Mouse (Mus musculus) forebrain, embryonic 12.5 days (tissue): Measurements from ENCODE around the gene Fignl2. TPM values are rescaled to one million over a fixed set of nuclear protein-coding genes. Genes with fewer than 3 reads are reported as not detected.
"Not testable (repeated sequence)": the region's sequence is repeated elsewhere in the genome, so short reads cannot be mapped to it uniquely, and the experiment has no call there.

Experiments
- ATAC-seq: fragments of 200-750 bp; cut with Nextera tagmentation; 2 replicates; pipeline ENCODE4 v1.8.0; 2017; ENCODE audit warnings: moderate TSS enrichment; ENCODE audit not compliant: low FRiP score
- H3K27ac ChIP-seq: fragments of 300-500 bp; sonication (generic); 2 replicates; pipeline ENCODE4 v1.5.1; 2016; ENCODE audit warnings: mild to moderate bottlenecking
- H3K27me3 ChIP-seq: fragments of 300-500 bp; sonication (generic); 2 replicates; pipeline ENCODE4 v1.6.1; 2016; ENCODE audit warnings: mild to moderate bottlenecking
- H3K36me3 ChIP-seq: fragments of 300-500 bp; sonication (generic); replicated peaks from 2 replicates; pipeline ENCODE4 v1.6.1; 2016; ENCODE audit warnings: mild to moderate bottlenecking
- H3K4me1 ChIP-seq: fragments of 300-500 bp; sonication (generic); 2 replicates; pipeline ENCODE4 v1.6.1; 2016
- H3K4me2 ChIP-seq: fragments of 300-500 bp; sonication (generic); 2 replicates; pipeline ENCODE4 v1.6.1; 2016; ENCODE audit warnings: mild to moderate bottlenecking, moderate library complexity
- H3K4me3 ChIP-seq: fragments of 300-500 bp; sonication (generic); replicated peaks from 2 replicates; pipeline ENCODE4 v1.5.1; 2016; ENCODE audit warnings: mild to moderate bottlenecking
- H3K9ac ChIP-seq: fragments of 300-500 bp; sonication (generic); 2 replicates; pipeline ENCODE4 v1.6.1; 2016; ENCODE audit warnings: mild to moderate bottlenecking
- H3K9me3 ChIP-seq: fragments of 300-500 bp; sonication (generic); 2 replicates; pipeline ENCODE4 v1.6.1; 2016
- WGBS: fragments of 180-500 bp; shearing (Covaris S2); methylation state at CpG from one replicate; pipeline ENCODE4 v1.1.7; 2016; 5-methylcytosine and 5-hydroxymethylcytosine counted together
- polyA plus RNA-seq: library from polyadenylated mRNA; unstranded; fragments of >200 nt; fragmentation: Nextera tagmentation; extraction: Ambion mirVana; gene quantifications from 2 replicates; pipeline ENCODE4 v1.2.1, GENCODE M21; 2016

Fignl2 gene
- 0.21 and 0.22 TPM in 2 replicates for polyA plus RNA-seq

DNA sequence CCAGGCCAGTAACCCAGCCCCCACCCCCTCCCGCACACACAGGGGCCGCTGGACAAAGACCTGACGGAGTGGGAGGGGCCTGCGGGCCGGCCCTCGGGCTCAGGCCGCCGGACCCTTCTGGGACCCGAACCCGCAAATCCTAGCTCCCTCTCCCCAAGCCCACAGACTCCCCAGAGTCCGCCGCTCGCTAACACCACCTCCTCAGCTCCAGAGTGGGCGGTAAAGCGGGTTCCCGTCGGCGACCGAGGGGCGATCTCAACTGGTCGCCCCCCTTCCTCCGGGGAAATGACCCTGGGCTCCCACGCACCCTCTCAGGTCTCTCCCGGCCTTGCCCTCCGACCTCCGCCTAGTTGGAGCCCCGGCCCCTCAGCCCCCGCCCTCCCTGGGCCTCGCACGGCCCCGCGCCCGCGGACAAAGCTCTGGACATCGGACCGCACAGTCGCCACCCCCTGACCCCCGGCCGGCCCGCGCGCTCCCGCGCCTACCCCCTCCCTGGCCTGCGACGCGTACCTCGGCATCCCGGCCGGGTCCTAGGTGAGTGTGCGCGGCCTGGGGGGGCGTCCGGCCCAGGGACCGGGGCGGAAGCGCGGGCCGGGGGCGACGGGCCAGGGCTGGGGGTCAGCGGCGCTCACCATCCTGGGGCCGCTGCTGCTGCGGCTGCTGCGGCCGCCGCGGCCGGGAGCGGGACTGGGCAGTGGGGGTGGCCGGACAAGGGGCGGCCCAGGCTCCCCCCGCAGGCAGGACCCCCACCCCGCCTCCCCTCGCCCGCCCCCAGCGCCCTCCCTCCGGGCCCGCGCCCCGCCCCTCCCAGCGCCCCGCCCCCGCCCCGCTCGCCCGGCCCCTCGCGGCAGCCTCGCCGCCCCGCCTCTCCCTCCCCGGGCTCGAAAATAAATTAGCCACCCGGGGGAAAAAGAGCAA is at the start of gene Fignl2:
TSS of gene Fignl2 (minus strand) at position 755 of the 918 bp plus-strand sequence.
- ATAC-seq = peak; percentile 40
- WGBS = under 1% methylated on average over 75 of the region's 96 CpGs
- Histone ChIP-seq H3K9ac (peak within 1 kb of the TSS; percentile 86), H3K27ac (peak within 1 kb of the TSS; percentile 85), H3K4me2 (peak within 1 kb of the TSS; percentile 94), H3K9me3 (no peaks in the 10 kb centered on the region), H3K36me3 (no peaks in the 10 kb centered on the region), H3K4me3 (peak within 1 kb of the TSS; percentile 88), H3K4me1 (peaks cover 63% of the 10 kb centered on the region), H3K27me3 (peaks cover 25% of the 10 kb centered on the region)

GRCm38 (mm10) chr15:101126876-101127544 is 48.6 kb upstream of the Fignl2 start:
- H3K4me3 ChIP-seq = no peak overlapping the region
- no peaks in the 10 kb centered on the region for H3K9me3 ChIP-seq
- H3K27ac ChIP-seq = no peak overlapping the region
- ATAC-seq = no peak
- WGBS = 72% methylated on average over 12 of the region's 12 CpGs
- H3K36me3 ChIP-seq = no peaks in the 10 kb centered on the region
- no peak overlapping the region for H3K9ac ChIP-seq
- no peak overlapping the region for H3K4me2 ChIP-seq
- peaks cover 19% of the 10 kb centered on the region for H3K4me1 ChIP-seq
- H3K27me3 ChIP-seq = peaks cover 56% of the 10 kb centered on the region

DNA sequence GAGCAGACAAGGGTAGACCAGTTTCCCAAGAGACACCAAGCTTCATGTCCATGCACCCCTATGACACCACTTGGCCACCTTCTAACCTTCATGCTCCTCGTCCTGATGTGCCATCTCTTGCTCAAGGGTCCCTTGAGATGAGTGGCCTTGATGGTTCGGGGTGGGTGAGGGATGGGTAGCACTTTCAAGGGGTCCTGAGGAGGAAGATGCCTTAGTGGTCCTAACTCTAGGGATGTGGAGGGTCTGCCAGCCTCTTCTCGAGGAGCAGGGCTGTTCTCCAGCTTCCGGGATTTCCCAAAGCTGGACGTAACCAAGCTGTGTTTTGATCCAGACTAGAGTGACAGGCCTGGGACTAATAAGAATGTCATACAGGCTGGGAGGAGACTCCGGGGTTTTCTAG is 47.2 kb upstream of the Fignl2 start:
- Histone ChIP-seq H3K4me2 (no peak overlapping the region), H3K27me3 (peaks cover 44% of the 10 kb centered on the region), H3K9me3 (no peaks in the 10 kb centered on the region), H3K4me3 (no peak overlapping the region), H3K9ac (no peak overlapping the region), H3K27ac (no peak overlapping the region), H3K4me1 (peaks cover 11% of the 10 kb centered on the region), H3K36me3 (no peaks in the 10 kb centered on the region)
- WGBS = 89% methylated on average over 6 of the region's 6 CpGs
- no peak for ATAC-seq

- H3K9me3 ChIP-seq = no peaks in the 10 kb centered on the region
- no peaks in the 10 kb centered on the region for H3K36me3 ChIP-seq
- H3K27ac ChIP-seq = no peak overlapping the region
- H3K9ac ChIP-seq = no peak overlapping the region
- H3K4me2 ChIP-seq = no peak overlapping the region
- peaks cover 22% of the 10 kb centered on the region for H3K27me3 ChIP-seq
- ATAC-seq = no peak
- 0 out of 2 replicates have a peak, but pooled peaks cover 2% of the 10 kb centered on the region for H3K4me1 ChIP-seq
- 63% methylated on average over 4 of the region's 4 CpGs for WGBS
- H3K4me3 ChIP-seq = no peak overlapping the region
Measured at GRCm38 (mm10) chr15:101123202-101123601, 44.8 kb upstream of the Fignl2 start.

DNA sequence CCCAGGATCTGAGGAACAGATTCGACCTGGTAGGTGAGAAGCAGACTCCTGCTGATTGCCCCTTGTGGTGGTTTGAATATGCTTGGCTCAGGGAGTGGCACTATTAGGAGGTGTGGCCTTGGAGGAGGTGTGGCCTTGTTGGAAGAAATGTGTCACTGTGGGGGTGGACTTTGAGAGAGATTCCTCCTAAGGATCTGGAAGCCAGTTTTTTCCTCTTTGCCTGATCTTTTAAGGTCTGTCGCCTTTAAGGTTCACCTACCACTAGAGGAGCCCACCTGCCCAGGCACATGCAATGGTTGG is 43.9 kb upstream of the Fignl2 start:
- no peak for ATAC-seq
- no peak overlapping the region for H3K27ac ChIP-seq
- no peaks in the 10 kb centered on the region for H3K9me3 ChIP-seq
- no peak overlapping the region for H3K4me3 ChIP-seq
- H3K9ac ChIP-seq = no peak overlapping the region
- WGBS = 23% methylated on average over 2 of the region's 2 CpGs
- no peak overlapping the region for H3K4me2 ChIP-seq
- H3K27me3 ChIP-seq = peaks cover 12% of the 10 kb centered on the region
- no peaks in the 10 kb centered on the region for H3K4me1 ChIP-seq
- no peaks in the 10 kb centered on the region for H3K36me3 ChIP-seq

- Histone ChIP-seq H3K4me1 (no peaks in the 10 kb centered on the region), H3K27ac (no peak overlapping the region), H3K4me2 (no peak overlapping the region), H3K9ac (no peak overlapping the region), H3K9me3 (no peaks in the 10 kb centered on the region), H3K27me3 (0 out of 2 replicates have a peak, but pooled peaks cover 7% of the 10 kb centered on the region), H3K4me3 (no peak overlapping the region), H3K36me3 (no peaks in the 10 kb centered on the region)
- 72% methylated on average over 9 of the region's 9 CpGs for WGBS
- no peak for ATAC-seq
Measured at GRCm38 (mm10) chr15:101121411-101122289, 43.3 kb upstream of the Fignl2 start.

- Histone ChIP-seq H3K27ac (no peak overlapping the region), H3K9me3 (peaks cover 4% of the 10 kb centered on the region; the same call in 1 of the 2 replicates), H3K4me1 (no peaks in the 10 kb centered on the region), H3K4me2 (no peak overlapping the region), H3K4me3 (no peak overlapping the region), H3K36me3 (no peaks in the 10 kb centered on the region), H3K9ac (no peak overlapping the region), H3K27me3 (no peaks in the 10 kb centered on the region)
- no peak for ATAC-seq
- 68% methylated on average over 14 of the region's 14 CpGs for WGBS
Measured at GRCm38 (mm10) chr15:101118399-101119125, 40.2 kb upstream of the Fignl2 start.

GRCm38 (mm10) chr15:101115511-101116110 is 37.2 kb upstream of the Fignl2 start, which contains the start of gene Ankrd33:
Ankrd33 (plus strand) TSS chr15:101115755.
- no peaks in the 10 kb centered on the region for H3K36me3 ChIP-seq
- H3K27ac ChIP-seq = no peak within 1 kb of the TSS
- WGBS = 82% methylated on average over 5 of the region's 5 CpGs
- no peak within 1 kb of the TSS for H3K4me3 ChIP-seq
- peaks cover 4% of the 10 kb centered on the region; the same call in 1 of the 2 replicates for H3K9me3 ChIP-seq
- no peak for ATAC-seq
- H3K4me1 ChIP-seq = no peaks in the 10 kb centered on the region
- H3K27me3 ChIP-seq = peaks cover 6% of the 10 kb centered on the region; the same call in 1 of the 2 replicates
- H3K9ac ChIP-seq = no peak within 1 kb of the TSS
- no peak within 1 kb of the TSS for H3K4me2 ChIP-seq

GRCm38 (mm10) chr15:101113778-101114177 is 35.4 kb upstream of the Fignl2 start:
- ATAC-seq, H3K36me3 ChIP-seq, H3K9ac ChIP-seq, H3K27ac ChIP-seq, H3K4me3 ChIP-seq, H3K9me3 ChIP-seq, H3K27me3 ChIP-seq, H3K4me2 ChIP-seq, H3K4me1 ChIP-seq: not testable (repeated sequence)
- WGBS = 87% methylated on average over 2 of the region's 2 CpGs

DNA sequence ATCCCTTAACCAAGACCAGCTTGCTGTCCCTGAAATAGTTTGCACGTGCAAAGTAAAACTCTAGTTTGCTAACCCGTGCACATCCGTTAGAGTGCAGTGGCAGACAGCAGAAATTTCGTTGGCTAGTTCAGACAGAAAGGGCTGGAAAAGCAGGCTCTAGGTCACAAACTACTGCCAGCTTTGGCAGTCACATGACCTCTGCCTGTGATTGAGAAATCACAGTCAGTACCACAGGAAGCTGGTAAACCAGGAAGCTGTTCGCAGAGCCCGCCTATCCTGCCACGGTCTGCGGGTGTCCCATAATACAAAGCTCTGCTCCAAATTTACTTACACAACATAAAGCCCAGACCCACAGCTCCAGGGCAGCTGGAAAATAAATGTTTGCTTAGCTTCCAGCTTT is 34.8 kb upstream of the Fignl2 start:
- Histone ChIP-seq H3K27me3 (peaks cover 6% of the 10 kb centered on the region; the same call in 1 of the 2 replicates), H3K9me3 (peaks cover 4% of the 10 kb centered on the region; the same call in 1 of the 2 replicates), H3K36me3 (no peaks in the 10 kb centered on the region), H3K4me1 (no peaks in the 10 kb centered on the region), H3K27ac (no peak overlapping the region), H3K4me3 (no peak overlapping the region), H3K4me2 (no peak overlapping the region), H3K9ac (no peak overlapping the region)
- ATAC-seq = no peak
- WGBS = 83% methylated on average over 8 of the region's 8 CpGs
